Mouse (Mus musculus) heart, embryonic 16.5 days (tissue): Measurements from ENCODE around the gene Tmem81. TPM values are rescaled to one million over a fixed set of nuclear protein-coding genes. Genes with fewer than 3 reads are reported as not detected.
"Not testable (repeated sequence)": the region's sequence is repeated elsewhere in the genome, so short reads cannot be mapped to it uniquely, and the experiment has no call there.

ENCODE experiments used
- ATAC-seq: fragments of 200-750 bp; cut with Nextera tagmentation; replicated peaks from 2 replicates; pipeline ENCODE4 v1.8.0; 2017; ENCODE audit warnings: moderate number of reproducible peaks; ENCODE audit not compliant: insufficient read depth, low FRiP score; ENCODE audit errors: extremely low read depth
- H3K27ac ChIP-seq: fragments of 300-500 bp; sonication (generic); 2 replicates; pipeline ENCODE4 v1.5.1; 2014; ENCODE audit warnings: mild to moderate bottlenecking, low read length, control low read depth, moderate library complexity
- H3K27me3 ChIP-seq: fragments of 300-500 bp; sonication (generic); 2 replicates; pipeline ENCODE4 v1.6.1; 2014; ENCODE audit warnings: low read length, mixed read lengths; ENCODE audit not compliant: control insufficient read depth, insufficient read depth
- H3K36me3 ChIP-seq: fragments of 300-500 bp; sonication (generic); 2 replicates; pipeline ENCODE4 v1.6.1; 2014; ENCODE audit not compliant: control insufficient read depth, insufficient read depth
- H3K4me1 ChIP-seq: fragments of 300-500 bp; sonication (generic); 2 replicates; pipeline ENCODE4 v1.6.1; 2014; ENCODE audit warnings: low read length, mixed read lengths; ENCODE audit not compliant: control insufficient read depth, insufficient read depth
- H3K4me2 ChIP-seq: fragments of 300-500 bp; sonication (generic); 2 replicates; pipeline ENCODE4 v1.6.1; 2014; ENCODE audit warnings: low read depth, mild to moderate bottlenecking, control low read depth, low read length
- H3K4me3 ChIP-seq: fragments of 300-500 bp; sonication (generic); 2 replicates; pipeline ENCODE4 v1.5.1; 2014; ENCODE audit warnings: mild to moderate bottlenecking, control low read depth, low read length
- H3K9ac ChIP-seq: fragments of 300-500 bp; sonication (generic); 2 replicates; pipeline ENCODE4 v1.6.1; 2014; ENCODE audit warnings: low read length, control low read depth
- H3K9me3 ChIP-seq: fragments of 300-500 bp; sonication (generic); replicated peaks from 2 replicates; pipeline ENCODE4 v1.6.1; 2016; ENCODE audit warnings: low read length; ENCODE audit not compliant: control insufficient read depth
- WGBS: fragments of 180-500 bp; shearing (Covaris S2); extraction: QIAGEN DNeasy Blood & Tissue Kit; methylation state at CpG from one replicate; pipeline ENCODE4 v1.1.7; 2014; 5-methylcytosine and 5-hydroxymethylcytosine counted together
- polyA plus RNA-seq: library from polyadenylated mRNA; unstranded; fragments of >200 nt; fragmentation: Nextera tagmentation; extraction: Ambion mirVana; gene quantifications from 2 replicates; pipeline ENCODE4 v1.2.1, GENCODE M21; 2015

Gene Tmem81
- 0.76 and 0.80 TPM in 2 replicates for polyA plus RNA-seq

- WGBS: 90% methylated on average over 7 of the region's 7 CpGs
- Histone ChIP-seq H3K4me2 (no peak within 1 kb of the TSS), H3K27ac (no peak within 1 kb of the TSS), H3K9ac (no peak within 1 kb of the TSS), H3K36me3 (peaks cover 32% of the 10 kb centered on the region), H3K4me1 (no peaks in the 10 kb centered on the region), H3K9me3 (no peaks in the 10 kb centered on the region), H3K4me3 (no peak within 1 kb of the TSS), H3K27me3 (no peaks in the 10 kb centered on the region)
- ATAC-seq: no peak
Measured at GRCm38 (mm10) chr1:132506058-132506457, at the start of gene Tmem81. Gene Tmem81 (plus strand): TSS chr1:132506230.

- ATAC-seq: no peak
- WGBS: 70% methylated on average over 5 of the region's 5 CpGs
- Histone ChIP-seq H3K4me3 (no peak overlapping the region), H3K27ac (no peak overlapping the region), H3K9ac (no peak overlapping the region), H3K9me3 (no peaks in the 10 kb centered on the region), H3K4me2 (no peak overlapping the region), H3K4me1 (peaks cover 10% of the 10 kb centered on the region), H3K36me3 (peaks cover 16% of the 10 kb centered on the region), H3K27me3 (no peaks in the 10 kb centered on the region)
Measured at GRCm38 (mm10) chr1:132464651-132465050, 41.4 kb upstream of the Tmem81 start.

DNA sequence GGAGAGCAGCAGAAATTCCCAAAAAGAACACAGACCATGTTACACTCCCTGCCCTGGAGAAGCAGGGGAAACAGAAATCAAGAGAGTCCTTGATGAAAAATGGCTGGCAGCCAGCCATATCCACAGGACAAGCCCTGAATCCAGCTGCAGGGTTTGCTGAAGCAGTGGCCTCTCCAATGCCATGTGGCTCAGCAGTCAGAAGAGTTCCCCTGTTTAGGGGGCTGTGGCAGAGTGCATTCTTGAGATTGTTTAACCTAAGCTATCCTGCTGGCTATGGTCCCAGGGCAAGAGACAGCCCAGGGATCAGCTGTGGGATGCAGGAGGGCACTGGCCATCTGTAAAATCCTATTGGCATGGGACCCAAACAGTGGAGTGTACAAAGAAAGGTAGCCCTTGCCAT, 37.1 kb upstream of the Tmem81 start:
- Histone ChIP-seq H3K36me3 (peaks cover under 1% of the 10 kb centered on the region), H3K9ac (no peak overlapping the region), H3K4me2 (no peak overlapping the region), H3K9me3 (no peaks in the 10 kb centered on the region), H3K4me3 (no peak overlapping the region), H3K4me1 (peaks cover 10% of the 10 kb centered on the region), H3K27me3 (no peaks in the 10 kb centered on the region), H3K27ac (peak overlapping the region; percentile 17)
- ATAC-seq: peak; percentile 69

DNA sequence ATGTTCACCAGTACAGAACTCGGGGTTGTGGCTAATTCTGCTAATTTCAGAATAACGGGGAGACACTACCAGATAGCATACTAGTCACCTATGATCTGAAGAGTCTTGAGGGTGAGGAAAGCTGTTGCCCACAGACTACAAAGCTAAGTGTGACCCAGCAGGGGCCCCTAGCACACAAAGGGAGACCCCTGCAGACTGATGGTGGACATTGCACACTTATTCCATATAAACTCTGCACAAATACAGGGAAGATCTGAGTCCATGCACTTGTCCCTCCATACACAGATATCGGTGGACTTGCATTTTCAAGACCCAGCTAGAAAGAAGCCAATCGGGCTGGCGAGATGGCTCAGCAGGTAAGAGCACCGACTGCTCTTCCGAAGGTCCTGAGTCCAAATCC, 36.5 kb upstream of the Tmem81 start:
- ATAC-seq: no peak
- Histone ChIP-seq H3K36me3 (no peaks in the 10 kb centered on the region; the same call in 1 of the 2 replicates), H3K27ac (peak overlapping the region; percentile 17), H3K4me2 (no peak overlapping the region), H3K4me3 (no peak overlapping the region), H3K9ac (no peak overlapping the region), H3K9me3 (no peaks in the 10 kb centered on the region), H3K4me1 (peaks cover 10% of the 10 kb centered on the region), H3K27me3 (no peaks in the 10 kb centered on the region)
- 91% methylated on average over 7 of the region's 7 CpGs for WGBS

GRCm38 (mm10) chr1:132470031-132470430, 36.0 kb upstream of the Tmem81 start:
- H3K4me3 ChIP-seq, ATAC-seq, H3K27me3 ChIP-seq, H3K9me3 ChIP-seq, H3K36me3 ChIP-seq, H3K4me2 ChIP-seq, H3K9ac ChIP-seq, H3K27ac ChIP-seq: not testable (repeated sequence)
- peaks cover 10% of the 10 kb centered on the region for H3K4me1 ChIP-seq
- WGBS: 86% methylated on average over 1 of the region's 1 CpGs

DNA sequence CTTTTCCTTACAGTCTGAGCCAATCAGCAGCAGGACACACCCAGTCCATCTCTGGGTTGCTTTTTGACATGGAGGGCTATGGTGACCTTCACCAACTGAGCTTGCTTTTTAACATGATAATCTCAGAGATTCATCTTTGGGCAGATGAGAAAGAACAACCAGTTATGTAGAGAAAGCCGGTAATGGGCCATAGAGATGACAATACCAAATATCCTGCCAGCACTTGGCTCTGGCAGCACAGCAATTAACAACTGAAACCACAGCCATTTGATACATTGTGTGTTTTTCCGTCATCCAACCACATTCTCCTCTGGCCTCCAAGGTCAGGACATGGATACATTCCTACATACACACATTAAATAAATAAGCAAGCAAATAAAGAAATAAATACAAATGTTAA, 35.0 kb upstream of the Tmem81 start:
- Histone ChIP-seq H3K27ac (no peak overlapping the region), H3K4me3 (no peak overlapping the region), H3K27me3 (no peaks in the 10 kb centered on the region), H3K9ac (no peak overlapping the region), H3K4me2 (no peak overlapping the region), H3K4me1 (peaks cover 17% of the 10 kb centered on the region), H3K9me3 (no peaks in the 10 kb centered on the region), H3K36me3 (no peaks in the 10 kb centered on the region)
- 81% methylated on average over 2 of the region's 2 CpGs for WGBS
- no peak for ATAC-seq

DNA sequence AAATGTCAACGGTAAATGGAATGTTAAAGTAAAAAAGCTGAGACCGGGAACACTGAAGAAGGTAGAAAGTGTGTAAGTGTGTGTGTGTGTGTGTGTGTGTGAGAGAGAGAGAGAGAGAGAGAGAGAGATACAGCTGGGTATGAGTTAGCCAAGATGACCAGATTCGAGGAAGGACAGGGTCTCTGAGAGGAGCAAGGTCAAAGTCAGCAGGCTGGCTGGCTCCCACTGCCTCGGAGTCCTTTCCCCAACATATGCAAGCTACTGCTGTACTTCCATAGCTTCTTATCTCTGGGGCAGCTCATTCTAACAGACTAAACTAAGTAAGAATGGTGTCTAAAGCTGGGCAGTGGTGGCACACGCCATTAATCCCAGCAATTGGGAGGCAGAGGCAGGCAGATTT, 34.5 kb upstream of the Tmem81 start:
- no peaks in the 10 kb centered on the region for H3K27me3 ChIP-seq
- no peak overlapping the region for H3K4me3 ChIP-seq
- H3K36me3 ChIP-seq: no peaks in the 10 kb centered on the region
- WGBS: 83% methylated on average over 5 of the region's 5 CpGs
- peaks cover 17% of the 10 kb centered on the region for H3K4me1 ChIP-seq
- no peak overlapping the region for H3K27ac ChIP-seq
- H3K9me3 ChIP-seq: no peaks in the 10 kb centered on the region
- no peak overlapping the region for H3K4me2 ChIP-seq
- no peak for ATAC-seq
- H3K9ac ChIP-seq: no peak overlapping the region

DNA sequence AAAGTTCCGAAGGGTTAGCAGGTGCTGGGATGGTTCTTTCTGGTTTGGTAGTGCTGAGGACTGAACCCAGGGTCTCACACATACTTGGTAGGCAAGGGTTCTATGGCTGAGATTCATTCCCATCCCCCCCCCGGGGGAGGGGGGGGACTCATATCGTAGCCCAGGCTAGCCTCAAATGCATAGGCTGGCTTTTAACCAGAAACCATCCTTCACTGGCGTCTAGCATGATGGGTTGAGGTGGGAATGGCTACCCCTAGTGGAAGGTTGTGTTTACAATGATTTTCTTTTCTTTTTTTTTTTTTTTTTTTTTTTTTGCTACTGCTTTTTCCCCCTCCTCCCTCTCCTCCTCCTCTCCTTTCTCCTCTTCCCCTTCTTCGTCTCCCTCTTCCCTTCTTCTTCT, 33.5 kb upstream of the Tmem81 start:
- Histone ChIP-seq H3K4me3 (no peak overlapping the region), H3K36me3 (no peaks in the 10 kb centered on the region), H3K4me2 (no peak overlapping the region), H3K27ac (no peak overlapping the region), H3K9ac (no peak overlapping the region), H3K4me1 (peaks cover 17% of the 10 kb centered on the region), H3K9me3 (no peaks in the 10 kb centered on the region), H3K27me3 (no peaks in the 10 kb centered on the region)
- ATAC-seq: no peak
- WGBS: 57% methylated on average over 5 of the region's 5 CpGs

DNA sequence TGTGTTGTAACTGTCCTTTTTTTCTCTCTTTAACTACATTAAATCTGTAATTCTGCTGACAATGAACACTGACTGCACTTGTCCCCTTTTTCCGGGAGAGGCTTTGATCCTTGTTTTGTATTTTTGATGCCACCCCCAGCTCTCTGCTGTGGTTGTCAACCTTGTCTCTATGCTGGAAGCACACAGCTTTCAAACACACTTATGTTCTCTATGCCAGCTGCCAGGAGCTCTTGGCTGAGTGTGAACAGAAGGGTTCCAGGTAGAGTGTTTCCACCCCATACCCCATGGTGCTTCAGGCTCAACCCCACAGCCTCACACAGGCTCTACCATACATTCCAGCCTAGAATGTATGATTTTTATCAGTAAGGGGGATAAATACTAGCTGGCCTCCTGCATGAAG, 31.5 kb upstream of the Tmem81 start:
- no peak for ATAC-seq
- Histone ChIP-seq H3K27ac (no peak overlapping the region), H3K4me3 (no peak overlapping the region), H3K9me3 (no peaks in the 10 kb centered on the region), H3K36me3 (no peaks in the 10 kb centered on the region), H3K9ac (no peak overlapping the region), H3K4me1 (peaks cover 17% of the 10 kb centered on the region), H3K27me3 (no peaks in the 10 kb centered on the region), H3K4me2 (no peak overlapping the region)
- WGBS: 68% methylated on average over 1 of the region's 1 CpGs

GRCm38 (mm10) chr1:132476575-132476927, 29.5 kb upstream of the Tmem81 start:
- no peaks in the 10 kb centered on the region for H3K27me3 ChIP-seq
- WGBS: 5% methylated on average over 9 of the region's 9 CpGs
- H3K4me3 ChIP-seq: peak overlapping the region; percentile 94
- peak overlapping the region; percentile 91 for H3K9ac ChIP-seq
- peak overlapping the region; percentile 69 for H3K27ac ChIP-seq
- peaks cover 17% of the 10 kb centered on the region for H3K4me1 ChIP-seq
- H3K4me2 ChIP-seq: peak overlapping the region; percentile 78
- H3K9me3 ChIP-seq: no peaks in the 10 kb centered on the region
- ATAC-seq: no peak; the same call in 1 of the 2 replicates
- H3K36me3 ChIP-seq: no peaks in the 10 kb centered on the region
